Mouse (Mus musculus) MEL (cell line): ENCODE data around the gene Ess2. TPM values are rescaled to one million over a fixed set of nuclear protein-coding genes. Genes with fewer than 3 reads are reported as not detected.

Experiments
- DNase-seq: peaks from one replicate; pipeline ENCODE4 v3.0.0; 2011; ENCODE audit warnings: low read depth, low spot score
- H3K27ac ChIP-seq: 2 replicates; pipeline ENCODE4 v1.5.1; 2012; ENCODE audit warnings: low read depth, mild to moderate bottlenecking, control low read depth, low read length, moderate library complexity; ENCODE audit not compliant: control insufficient read depth
- H3K27me3 ChIP-seq, 2 experiments: fragments of 150-350 bp in 1 of 2; sonication (generic) in 1 of 2; 2 replicates each; pipeline ENCODE4 v1.6.1; 2012; ENCODE audit warnings: low read length in 2 of 2, mild to moderate bottlenecking in 2 of 2, improper control_type of control experiment in 1 of 2, moderate library complexity in 1 of 2; ENCODE audit not compliant: insufficient read depth in 2 of 2, control insufficient read depth in 1 of 2
- H3K36me3 ChIP-seq, 2 experiments: 2 replicates each; pipeline ENCODE4 v1.6.1; 2012 to 2014; ENCODE audit warnings: low read length in 2 of 2, improper control_type of control experiment in 1 of 2, inconsistent platforms in 1 of 2, mild to moderate bottlenecking in 1 of 2; ENCODE audit not compliant: insufficient read depth in 2 of 2, control insufficient read depth in 1 of 2
- H3K4me1 ChIP-seq, 2 experiments: fragments of 150-350 bp in 1 of 2; sonication (generic) in 1 of 2; 2 replicates each; pipeline ENCODE4 v1.6.1; 2012; ENCODE audit warnings: low read length in 2 of 2, improper control_type of control experiment in 1 of 2, mild to moderate bottlenecking in 1 of 2; ENCODE audit not compliant: insufficient read depth in 2 of 2, control insufficient read depth in 1 of 2
- H3K4me3 ChIP-seq, 2 experiments: fragments of 150-350 bp in 1 of 2; sonication (generic) in 1 of 2; 2 replicates each; pipeline ENCODE4 v1.5.1; 2012; ENCODE audit warnings: low read depth in 2 of 2, low read length in 2 of 2, mild to moderate bottlenecking in 2 of 2, moderate library complexity in 2 of 2, control low read depth in 1 of 2, improper control_type of control experiment in 1 of 2; ENCODE audit not compliant: control insufficient read depth in 1 of 2, insufficient read depth in 1 of 2
- H3K79me2 ChIP-seq: 2 replicates; pipeline ENCODE4 v1.6.1; 2012; ENCODE audit warnings: mild to moderate bottlenecking, low read length, moderate library complexity; ENCODE audit not compliant: control insufficient read depth, poor library complexity, insufficient read depth
- H3K9ac ChIP-seq: 2 replicates; pipeline ENCODE4 v1.6.1; 2012; ENCODE audit warnings: low read depth, mild to moderate bottlenecking, control low read depth, low read length, moderate library complexity; ENCODE audit not compliant: control insufficient read depth, poor library complexity, severe bottlenecking
- H3K9me3 ChIP-seq: fragments of 150-350 bp; sonication (generic); replicated peaks from 2 replicates; pipeline ENCODE4 v1.6.1; 2012; ENCODE audit warnings: mild to moderate bottlenecking, low read length, improper control_type of control experiment, moderate library complexity; ENCODE audit not compliant: insufficient read depth
- BHLHE40 ChIP-seq: IDR thresholded peaks from 2 replicates; pipeline ENCODE4 v1.6.1; 2012; ENCODE audit warnings: low read depth, mild to moderate bottlenecking, inconsistent platforms, low read length, improper control_type of control experiment, borderline replicate concordance
- CTCF ChIP-seq, 3 experiments: IDR thresholded peaks in 2 of 3; conservative IDR thresholded peaks in 1 of 3; 2 replicates each; pipeline ENCODE4 v1.5.1; 2011 to 2012; ENCODE audit warnings: low read length in 3 of 3, low read depth in 2 of 3, mild to moderate bottlenecking in 2 of 3, improper control_type of control experiment in 1 of 3, inconsistent platforms in 1 of 3, mixed read lengths in 1 of 3, moderate library complexity in 1 of 3; ENCODE audit not compliant: control insufficient read depth in 1 of 3, insufficient read depth in 1 of 3, poor library complexity in 1 of 3, severe bottlenecking in 1 of 3
- EP300 ChIP-seq, 2 experiments: IDR thresholded peaks; 2 replicates each; pipeline ENCODE4 v1.6.1; 2011; ENCODE audit warnings: improper control_type of control experiment in 2 of 2, low read length in 2 of 2, low read depth in 1 of 2, mild to moderate bottlenecking in 1 of 2
- ETS1 ChIP-seq: IDR thresholded peaks from 2 replicates; pipeline ENCODE4 v1.6.1; 2012; ENCODE audit warnings: low read depth, mild to moderate bottlenecking, inconsistent platforms, low read length, improper control_type of control experiment, moderate library complexity
- GATA1 ChIP-seq: IDR thresholded peaks from 2 replicates; pipeline ENCODE4 v1.6.1; 2011; ENCODE audit warnings: low read depth, low read length, improper control_type of control experiment
- MAFK ChIP-seq: IDR thresholded peaks from 2 replicates; pipeline ENCODE4 v1.6.1; 2011; ENCODE audit warnings: low read depth, mild to moderate bottlenecking, low read length, improper control_type of control experiment, borderline replicate concordance
- MAX ChIP-seq: IDR thresholded peaks from 2 replicates; pipeline ENCODE4 v1.6.1; 2011; ENCODE audit warnings: low read length, improper control_type of control experiment
- MAZ ChIP-seq: IDR thresholded peaks from 2 replicates; pipeline ENCODE4 v1.6.1; 2012; ENCODE audit warnings: low read depth, mild to moderate bottlenecking, inconsistent platforms, low read length, improper control_type of control experiment
- MEF2A ChIP-seq: IDR thresholded peaks from 2 replicates; pipeline ENCODE4 v1.6.1; 2014; ENCODE audit warnings: low read depth, mild to moderate bottlenecking, inconsistent platforms, low read length, improper control_type of control experiment; ENCODE audit not compliant: poor library complexity, insufficient replicate concordance, severe bottlenecking; ENCODE audit errors: extremely low read depth
- MXI1 ChIP-seq: IDR thresholded peaks from 2 replicates; pipeline ENCODE4 v1.6.1; 2011; ENCODE audit warnings: mild to moderate bottlenecking, low read depth, low read length, improper control_type of control experiment
- MYB ChIP-seq: IDR thresholded peaks from 2 replicates; pipeline ENCODE4 v1.6.1; 2011; ENCODE audit warnings: mild to moderate bottlenecking, low read depth, low read length, improper control_type of control experiment
- NRF1 ChIP-seq: IDR thresholded peaks from 2 replicates; pipeline ENCODE4 v1.6.1; 2014; ENCODE audit warnings: low read depth, mild to moderate bottlenecking, inconsistent platforms, low read length, improper control_type of control experiment, moderate library complexity; ENCODE audit not compliant: poor library complexity, insufficient read depth, severe bottlenecking
- RAD21 ChIP-seq: IDR thresholded peaks from 2 replicates; pipeline ENCODE4 v1.6.1; 2011; ENCODE audit warnings: mild to moderate bottlenecking, low read depth, low read length, improper control_type of control experiment
- RCOR1 ChIP-seq: IDR thresholded peaks from 2 replicates; pipeline ENCODE4 v1.6.1; 2012; ENCODE audit warnings: low read depth, mild to moderate bottlenecking, inconsistent platforms, low read length, improper control_type of control experiment
- SMC3 ChIP-seq: IDR thresholded peaks from 2 replicates; pipeline ENCODE4 v1.6.1; 2011; ENCODE audit warnings: low read depth, low read length, improper control_type of control experiment
- TBP ChIP-seq: IDR thresholded peaks from 2 replicates; pipeline ENCODE4 v1.8.0; 2011; ENCODE audit warnings: low read depth, low read length, improper control_type of control experiment
- UBTF ChIP-seq: IDR thresholded peaks from 2 replicates; pipeline ENCODE4 v1.6.1; 2012; ENCODE audit warnings: low read depth, mild to moderate bottlenecking, inconsistent platforms, low read length, improper control_type of control experiment, moderate library complexity, borderline replicate concordance; ENCODE audit not compliant: insufficient read depth
- USF2 ChIP-seq, 2 experiments: IDR thresholded peaks; 2 replicates each; pipeline ENCODE4 v1.6.1; 2011 to 2012; ENCODE audit warnings: improper control_type of control experiment in 2 of 2, low read length in 2 of 2, borderline replicate concordance in 1 of 2, inconsistent platforms in 1 of 2, low read depth in 1 of 2, mild to moderate bottlenecking in 1 of 2; ENCODE audit not compliant: insufficient read depth in 1 of 2
- ZC3H11A ChIP-seq: IDR thresholded peaks from 2 replicates; pipeline ENCODE4 v1.6.1; 2012; ENCODE audit warnings: low read depth, mild to moderate bottlenecking, inconsistent platforms, low read length, improper control_type of control experiment
- ZKSCAN1 ChIP-seq: IDR thresholded peaks from 2 replicates; pipeline ENCODE4 v1.6.1; 2012; ENCODE audit warnings: low read depth, mild to moderate bottlenecking, inconsistent platforms, low read length, improper control_type of control experiment, moderate library complexity
- ZMIZ1 ChIP-seq: IDR thresholded peaks from 2 replicates; pipeline ENCODE4 v1.6.1; 2012; ENCODE audit warnings: low read depth, mild to moderate bottlenecking, inconsistent platforms, low read length, improper control_type of control experiment, moderate library complexity
- ZNF384 ChIP-seq: IDR thresholded peaks from 2 replicates; pipeline ENCODE4 v1.6.1; 2012; ENCODE audit warnings: low read depth, mild to moderate bottlenecking, inconsistent platforms, low read length, improper control_type of control experiment
- polyA plus RNA-seq, 2 experiments: library from polyadenylated mRNA; stranded (reverse) in 1 of 2; unstranded in 1 of 2; fragments of >175 nt in 1 of 2; fragments of >200 nt in 1 of 2; gene quantifications; 2 replicates each; pipeline versions ENCODE4 v1.2.1 to v1.2.4; 2012; ENCODE audit warnings: low replicate concordance in 2 of 2, low read depth in 1 of 2; ENCODE audit not compliant: insufficient read length in 2 of 2, insufficient read depth in 1 of 2, missing spikeins in 1 of 2
- total RNA-seq: library from RNA; depleted of rRNA; stranded (reverse); fragments of 300-350 nt; gene quantifications from 2 replicates; pipeline ENCODE4 v1.2.3, GENCODE M21; 2012

The Ess2 gene
- total and polyA plus RNA-seq, 3 experiments = 21.7 to 26.8 TPM; not detected in 1

DNA sequence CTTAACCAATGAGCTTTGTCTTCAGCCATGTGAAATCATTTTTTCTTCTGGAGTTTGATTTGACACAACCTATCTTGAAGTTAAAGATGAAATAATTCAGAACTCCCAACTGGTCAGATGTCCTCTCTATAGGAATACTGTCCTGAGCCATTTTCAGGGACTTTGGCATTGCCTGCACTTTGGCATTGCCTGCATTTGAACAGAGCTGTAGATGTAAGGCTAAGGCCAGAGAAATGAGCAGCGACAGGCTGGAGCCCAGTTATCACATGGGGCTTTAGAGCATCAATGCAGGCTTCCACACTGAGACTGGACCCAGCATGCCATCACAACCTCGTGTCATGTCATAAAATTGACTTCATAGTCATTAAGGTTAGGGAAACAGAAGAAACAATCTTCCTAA, 57.9 kb downstream of the Ess2 start:
- no peaks in the 10 kb centered on the region for H3K79me2 ChIP-seq
- no peak overlapping the region for H3K4me3 ChIP-seq
- H3K27ac ChIP-seq = no peak overlapping the region
- peaks cover 2 to 6% of the 10 kb centered on the region in 2 experiments; a peak in 3 of 4 replicates for H3K4me1 ChIP-seq
- TF ChIP-seq ETS1 (no peak), MAFK (no peak), ZC3H11A (no peak), MYB (no peak), UBTF (no peak), TBP (no peak), MAZ (no peak)
- no peak overlapping the region for H3K9ac ChIP-seq
- no peak for DNase-seq
- peaks cover 6 to 17% of the 10 kb centered on the region in 2 experiments for H3K36me3 ChIP-seq
- no peaks in the 10 kb centered on the region for H3K27me3 ChIP-seq
- no peaks in the 10 kb centered on the region for H3K9me3 ChIP-seq

DNA sequence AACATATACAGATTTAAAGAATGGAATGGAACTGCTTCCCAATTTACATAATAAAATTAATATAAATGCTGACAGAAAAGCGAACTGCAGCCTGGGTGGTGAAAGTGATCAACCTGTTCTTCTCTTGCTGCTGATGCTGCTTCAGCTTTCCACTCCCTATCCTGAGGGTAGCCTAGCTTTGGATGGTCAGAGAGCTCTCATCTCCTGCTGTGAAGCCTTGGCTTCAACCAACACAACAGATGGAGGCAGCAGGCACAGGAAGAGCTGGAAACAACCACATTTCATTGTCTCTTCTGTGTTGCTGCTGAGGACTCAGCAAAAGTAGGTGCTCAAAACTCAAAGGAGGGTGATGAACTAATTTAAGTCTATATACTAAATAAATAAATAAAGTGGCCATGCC, 59.3 kb downstream of the Ess2 start:
- TF ChIP-seq ZNF384 (no peak), ZMIZ1 (no peak), GATA1 (no peak), MXI1 (no peak), UBTF (no peak), RCOR1 (no peak), SMC3 (no peak), NRF1 (no peak), MYB (no peak), BHLHE40 (no peak), RAD21 (no peak), USF2 (IDR thresholded peaks at IDR 0.05; ENCODE audit: borderline replicate concordance in 1 of 2, insufficient read depth in 1 of 2, low read depth in 1 of 2, low read length in 2 of 2) (no peak), CTCF (IDR thresholded peaks at IDR 0.05 in 2 of 3, conservative IDR thresholded peaks at IDR 0.05 in 1 of 3; ENCODE audit: control insufficient read depth in 1 of 3, insufficient read depth in 1 of 3, low read depth in 2 of 3, low read length in 3 of 3, poor library complexity in 1 of 3, severe bottlenecking in 1 of 3) (no peak), MAX (no peak), EP300 (IDR thresholded peaks at IDR 0.05; ENCODE audit: low read depth in 1 of 2, low read length in 2 of 2) (no peak), ZKSCAN1 (no peak), MEF2A (no peak)
- TF ChIP-seq, all 39 proteins: peak for 0
- Histone ChIP-seq H3K9me3 (no peaks in the 10 kb centered on the region), H3K27me3 (no peaks in the 10 kb centered on the region), H3K4me1 (peaks cover 2 to 6% of the 10 kb centered on the region in 2 experiments; a peak in 3 of 4 replicates), H3K36me3 (peaks cover 8 to 13% of the 10 kb centered on the region in 2 experiments), H3K4me3 (no peak overlapping the region), H3K79me2 (no peaks in the 10 kb centered on the region), H3K27ac (no peak overlapping the region), H3K9ac (no peak overlapping the region)
- no peak for DNase-seq
